Mouse (Mus musculus) left cerebral cortex, postnatal 4 days (tissue): ENCODE results near the gene Olfr1170. TPM values are rescaled to one million over a fixed set of nuclear protein-coding genes. Genes with fewer than 3 reads are reported as not detected.

Experiments
- DNase-seq: peaks from one replicate; pipeline ENCODE4 v3.0.0-alpha.2; 2022
- intact Hi-C: fragments of 180-260 bp; cut with DNase I; formaldehyde crosslinking; loops from one replicate; pipeline ENCODE4 v1.15.1; 2025
- total RNA-seq, 2 experiments: library from RNA; stranded (reverse); gene quantifications; 2 replicates each; pipeline ENCODE4 v1.2.3; 2021

Gene Olfr1170
- total RNA-seq = not detected

- no peak for DNase-seq
- intact Hi-C loops = no loop called here
These were observed at the start of gene Olfr1170 for GRCm38 (mm10) chr2:88228234-88228633. Gene Olfr1170 (minus strand): TSS chr2:88228334.

GRCm38 (mm10) chr2:88220784-88221183 is 7.3 kb downstream of the Olfr1170 start:
- DNase-seq = no peak
- intact Hi-C loops = no loop called here

DNA sequence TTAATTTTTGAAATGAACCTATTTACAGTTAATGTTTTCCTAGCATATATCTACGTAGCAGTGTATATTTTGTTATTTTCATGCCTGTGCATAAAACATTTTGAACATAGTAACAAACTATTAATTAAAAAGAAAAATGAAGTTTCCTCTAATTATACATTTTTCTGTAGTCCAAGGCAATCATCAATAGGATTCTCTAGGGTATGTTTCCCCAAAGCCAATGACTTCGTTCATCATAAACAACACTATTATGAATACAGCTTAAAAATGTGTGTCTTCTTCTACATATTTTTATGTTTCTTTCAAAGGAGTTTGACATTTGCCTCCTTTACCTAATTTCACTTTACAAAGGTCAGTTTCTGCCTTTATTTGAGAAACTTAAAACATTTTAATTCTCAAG is 46.6 kb downstream of the Olfr1170 start, which contains the start of gene Olfr1168:
Gene Olfr1168, plus strand, starts transcription at position 301 of the 400 bp plus-strand sequence.
- DNase-seq = no peak
- intact Hi-C loops = no loop called here

Other genes starting within 250 kb of the Olfr1170 start
- gene Olfr1158, start 238.2 kb downstream of the Olfr1170 start, total RNA-seq = not detected
- gene Olfr1160, start 220.1 kb downstream of the Olfr1170 start, total RNA-seq = not detected
- not detected for gene Olfr1161, start 205.6 kb downstream of the Olfr1170 start, total RNA-seq
- not detected for gene Olfr73, start 190.6 kb downstream of the Olfr1170 start, total RNA-seq
- not detected for gene Olfr1162, start 177.2 kb downstream of the Olfr1170 start, total RNA-seq
- not detected for gene Olfr1163, start 156.5 kb downstream of the Olfr1170 start, total RNA-seq
- gene Olfr1164, start 134.4 kb downstream of the Olfr1170 start, total RNA-seq = not detected
- gene Olfr1166, start 100.1 kb downstream of the Olfr1170 start, total RNA-seq = not detected
- gene Olfr1167, start 73.1 kb downstream of the Olfr1170 start, total RNA-seq = not detected
- not detected for gene Olfr1168, start 46.5 kb downstream of the Olfr1170 start, total RNA-seq
- under 1 TPM in 1 of 2 experiments, not detected in 1; 0.08 TPM for gene Olfr1173, start 51.5 kb upstream of the Olfr1170 start, total RNA-seq
- gene Olfr1174-ps, start 86.8 kb upstream of the Olfr1170 start, total RNA-seq = not detected
- not detected for gene Olfr1175-ps, start 98.9 kb upstream of the Olfr1170 start, total RNA-seq
- not detected for gene Olfr1176, start 108.4 kb upstream of the Olfr1170 start, total RNA-seq
- gene Olfr1177-ps, start 118.2 kb upstream of the Olfr1170 start, total RNA-seq = not detected
- not detected for gene Olfr1178, start 158.7 kb upstream of the Olfr1170 start, total RNA-seq
- not detected for gene Olfr1179, start 178.1 kb upstream of the Olfr1170 start, total RNA-seq
- gene Olfr1180, start 190.8 kb upstream of the Olfr1170 start, total RNA-seq = not detected
- gene Olfr1181, start 197.8 kb upstream of the Olfr1170 start, total RNA-seq = not detected
- gene Gm13757, start 220.8 kb upstream of the Olfr1170 start, total RNA-seq = not detected
- not detected for gene Olfr1183, start 226.5 kb upstream of the Olfr1170 start, total RNA-seq